Mouse (Mus musculus) limb, embryonic 14.5 days (tissue): Measurements from ENCODE around the gene Maml2. TPM values are rescaled to one million over a fixed set of nuclear protein-coding genes. Genes with fewer than 3 reads are reported as not detected.

ENCODE experiments used
- ATAC-seq: fragments of 200-750 bp; cut with Nextera tagmentation; 2 replicates; pipeline ENCODE4 v1.8.0; 2017; ENCODE audit warnings: low read depth, moderate number of reproducible peaks, moderate TSS enrichment; ENCODE audit not compliant: low FRiP score
- DNase-seq: peaks from one replicate; pipeline ENCODE4 v3.0.0-alpha.2; 2015; ENCODE audit warnings: low spot score
- H3K27ac ChIP-seq: fragments of 300-500 bp; sonication (generic); replicated peaks from 2 replicates; pipeline ENCODE4 v1.5.1; 2014; ENCODE audit warnings: low read depth, mild to moderate bottlenecking, low read length, moderate library complexity, mixed read lengths
- H3K27me3 ChIP-seq: fragments of 300-500 bp; sonication (generic); 2 replicates; pipeline ENCODE4 v1.6.1; 2014; ENCODE audit warnings: low read length, mixed read lengths; ENCODE audit not compliant: control insufficient read depth, insufficient read depth
- H3K36me3 ChIP-seq: fragments of 300-500 bp; sonication (generic); 2 replicates; pipeline ENCODE4 v1.6.1; 2014; ENCODE audit warnings: mild to moderate bottlenecking, low read length, moderate library complexity, mixed read lengths; ENCODE audit not compliant: control insufficient read depth, insufficient read depth
- H3K4me1 ChIP-seq: fragments of 300-500 bp; sonication (generic); 2 replicates; pipeline ENCODE4 v1.6.1; 2014; ENCODE audit warnings: antibody characterized with exemption, low read length, mixed read lengths; ENCODE audit not compliant: control insufficient read depth, insufficient read depth
- H3K4me2 ChIP-seq: fragments of 300-500 bp; sonication (generic); replicated peaks from 2 replicates; pipeline ENCODE4 v1.6.1; 2014; ENCODE audit warnings: low read depth, mild to moderate bottlenecking, low read length, moderate library complexity; ENCODE audit not compliant: severe bottlenecking
- H3K4me3 ChIP-seq: fragments of 300-500 bp; sonication (generic); replicated peaks from 2 replicates; pipeline ENCODE4 v1.5.1; 2014; ENCODE audit warnings: low read length
- H3K9ac ChIP-seq: fragments of 300-500 bp; sonication (generic); 2 replicates; pipeline ENCODE4 v1.6.1; 2014; ENCODE audit warnings: mild to moderate bottlenecking, low read depth, low read length, moderate library complexity; ENCODE audit not compliant: severe bottlenecking
- H3K9me3 ChIP-seq: fragments of 300-500 bp; sonication (generic); 2 replicates; pipeline ENCODE4 v1.6.1; 2016; ENCODE audit warnings: low read length; ENCODE audit not compliant: control insufficient read depth
- POLR2A ChIP-seq: fragments of 200-500 bp; IDR thresholded peaks from 2 replicates; pipeline ENCODE4 v1.8.0; 2012; ENCODE audit warnings: inconsistent platforms, mild to moderate bottlenecking, moderate library complexity, borderline replicate concordance; ENCODE audit not compliant: insufficient read depth, insufficient read length; ENCODE audit errors: extremely low read depth
- WGBS: fragments of 180-500 bp; shearing (Covaris S2); extraction: QIAGEN DNeasy Blood & Tissue Kit; methylation state at CpG from one replicate; pipeline ENCODE4 v1.1.7; 2014; 5-methylcytosine and 5-hydroxymethylcytosine counted together
- polyA plus RNA-seq, 2 experiments: library from polyadenylated mRNA; depleted of rRNA in 1 of 2; stranded (reverse) in 1 of 2; unstranded in 1 of 2; fragments of >200 nt; fragmentation: Nextera tagmentation in 1 of 2; extraction: Ambion mirVana in 1 of 2; gene quantifications; 2 replicates each; pipeline versions ENCODE4 v1.2.1 to v1.2.3; 2012 to 2014

Gene Maml2
- polyA plus RNA-seq, 2 experiments: 9.9 to 10.7 TPM

GRCm38 (mm10) chr9:13505024-13505423, 207.3 kb downstream of the Maml2 start:
- no peaks in the 10 kb centered on the region for H3K36me3 ChIP-seq
- H3K4me3 ChIP-seq: no peak overlapping the region
- no peaks in the 10 kb centered on the region for H3K27me3 ChIP-seq
- H3K9me3 ChIP-seq: no peaks in the 10 kb centered on the region
- no peaks in the 10 kb centered on the region for H3K4me1 ChIP-seq
- WGBS: 84% methylated on average over 4 of the region's 4 CpGs
- ATAC-seq (no peak), DNase-seq (no peak)
- H3K9ac ChIP-seq: no peak overlapping the region
- H3K27ac ChIP-seq: no peak overlapping the region
- H3K4me2 ChIP-seq: no peak overlapping the region
- TF ChIP-seq POLR2A: no peak

- Histone ChIP-seq H3K4me3 (no peak overlapping the region), H3K36me3 (no peaks in the 10 kb centered on the region), H3K9ac (no peak overlapping the region), H3K4me1 (no peaks in the 10 kb centered on the region), H3K9me3 (no peaks in the 10 kb centered on the region), H3K27ac (no peak overlapping the region), H3K27me3 (no peaks in the 10 kb centered on the region), H3K4me2 (no peak overlapping the region)
- no peak for TF ChIP-seq POLR2A
- no peak for ATAC-seq
- WGBS: 35% methylated on average over 6 of the region's 6 CpGs
- no peak for DNase-seq
These were observed 209.4 kb downstream of the Maml2 start for GRCm38 (mm10) chr9:13506956-13507821.

- ATAC-seq: no peak
These were observed 210.0 kb downstream of the Maml2 start for GRCm38 (mm10) chr9:13507822-13508188.

GRCm38 (mm10) chr9:13509751-13510150, 212.0 kb downstream of the Maml2 start:
- no peak overlapping the region for H3K4me3 ChIP-seq
- no peak for DNase-seq
- H3K9ac ChIP-seq: no peak overlapping the region
- H3K36me3 ChIP-seq: no peaks in the 10 kb centered on the region
- H3K4me1 ChIP-seq: no peaks in the 10 kb centered on the region
- no peaks in the 10 kb centered on the region for H3K27me3 ChIP-seq
- no peak for TF ChIP-seq POLR2A
- no peaks in the 10 kb centered on the region for H3K9me3 ChIP-seq
- ATAC-seq: no peak
- 80% methylated on average over 6 of the region's 6 CpGs for whole genome bisulfite sequencing
- H3K27ac ChIP-seq: no peak overlapping the region
- no peak overlapping the region for H3K4me2 ChIP-seq

More at GRCm38 (mm10) chr9:13507822-13508188, 210.0 kb downstream of the Maml2 start:
- Histone ChIP-seq H3K4me1 (no peaks in the 10 kb centered on the region), H3K4me2 (no peak overlapping the region), H3K9me3 (no peaks in the 10 kb centered on the region), H3K9ac (no peak overlapping the region), H3K27me3 (no peaks in the 10 kb centered on the region), H3K27ac (no peak overlapping the region), H3K4me3 (no peak overlapping the region), H3K36me3 (no peaks in the 10 kb centered on the region)
- no peak for TF ChIP-seq POLR2A
- DNase-seq: no peak
- 88% methylated on average over 9 of the region's 9 CpGs for WGBS

- DNase-seq (no peak), ATAC-seq (no peak)
- TF ChIP-seq POLR2A: no peak
- H3K9me3 ChIP-seq: no peaks in the 10 kb centered on the region
- H3K27me3 ChIP-seq: no peaks in the 10 kb centered on the region
- no peaks in the 10 kb centered on the region for H3K4me1 ChIP-seq
- no peak overlapping the region for H3K27ac ChIP-seq
- no peak overlapping the region for H3K4me2 ChIP-seq
- no peak overlapping the region for H3K4me3 ChIP-seq
- no peaks in the 10 kb centered on the region for H3K36me3 ChIP-seq
- WGBS: 68% methylated on average over 5 of the region's 5 CpGs
- H3K9ac ChIP-seq: no peak overlapping the region
These were observed 213.0 kb downstream of the Maml2 start for GRCm38 (mm10) chr9:13510621-13511369.
